Mouse (Mus musculus) frontal cortex, adult 2 months (tissue): ENCODE measurements at regions not wholly inside any gene's neighbourhood (a gene's known extent, or its start where the extent isn't known, plus 50 kb on each side); places are given as distances from the start of the nearest gene placed in this dataset.
A peak's percentile ranks its signal among the peaks of the same experiment; 100 is the strongest.

ENCODE experiments used
- DNase-seq, 2 experiments: peaks; one replicate each; pipeline ENCODE4 v3.0.0; 2022; ENCODE audit warnings: low spot score in 1 of 2; ENCODE audit errors: extremely low spot score in 1 of 2

DNA sequence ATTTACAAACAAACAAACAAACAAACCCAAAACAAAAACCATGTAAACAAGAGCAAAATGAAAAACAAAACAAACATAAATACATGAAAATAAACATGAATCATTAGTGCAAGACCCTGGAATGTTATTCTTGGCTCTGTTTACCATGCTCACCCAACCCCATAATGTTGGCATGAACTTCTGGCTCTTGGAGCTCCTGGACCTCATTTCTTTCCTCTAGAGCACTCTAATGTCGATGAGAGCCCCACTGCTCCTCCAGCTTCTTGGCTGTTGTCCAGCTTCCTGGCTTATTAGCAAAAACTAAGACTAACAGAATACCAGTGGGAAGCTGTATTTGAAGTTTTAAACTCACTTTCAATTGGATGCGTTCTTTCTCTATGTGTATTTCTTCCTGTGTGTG lies 81.3 kb upstream of the Gm21830 start:
- DNase-seq = peak in 1 of 2 experiments; percentile 25

DNA sequence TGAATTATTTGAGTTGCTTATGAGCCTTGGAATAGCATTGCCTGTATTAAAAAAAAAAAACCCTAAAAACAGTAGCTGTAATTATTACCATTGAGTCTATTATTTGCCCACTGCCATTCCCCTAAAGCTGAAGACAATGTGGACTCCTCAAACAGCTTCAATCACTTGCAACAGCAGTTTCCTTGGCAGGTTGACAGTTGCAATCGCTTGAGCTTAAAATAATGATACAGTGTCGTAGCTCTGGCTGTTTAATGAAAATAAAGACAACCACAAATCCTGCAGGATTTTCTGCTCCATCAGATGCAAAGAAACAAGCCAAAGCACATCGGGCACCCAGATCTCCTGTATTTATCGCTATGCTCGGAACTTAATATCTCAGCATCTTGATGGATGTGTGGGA lies 68.8 kb upstream of the Gm21830 start:
- peak in 1 of 2 experiments; percentile 3 for DNase-seq
